Mouse (Mus musculus) cerebellum, adult 11 months (tissue): ENCODE measurements around the gene Sfrp4.

Experiments used
- DNase-seq: peaks from one replicate; pipeline ENCODE4 v3.0.0; 2022

Gene Sfrp4

GRCm38 (mm10) chr13:19640203-19640851 lies 17.4 kb downstream of the Sfrp4 start:
- DNase-seq = no peak

- no peak for DNase-seq
Observed at GRCm38 (mm10) chr13:19643519-19643918, 20.6 kb downstream of the Sfrp4 start.

GRCm38 (mm10) chr13:19644225-19644624 lies 21.3 kb downstream of the Sfrp4 start:
- DNase-seq = no peak

- DNase-seq = no peak
Observed at GRCm38 (mm10) chr13:19649824-19650223, 26.9 kb downstream of the Sfrp4 start.

- no peak for DNase-seq
Observed at GRCm38 (mm10) chr13:19652405-19652804, 29.5 kb downstream of the Sfrp4 start.

- DNase-seq = no peak
Observed at GRCm38 (mm10) chr13:19668355-19669140, 45.6 kb downstream of the Sfrp4 start.

GRCm38 (mm10) chr13:19674025-19674424 lies 51.1 kb downstream of the Sfrp4 start:
- no peak for DNase-seq

GRCm38 (mm10) chr13:19674601-19675000 lies 51.7 kb downstream of the Sfrp4 start:
- no peak for DNase-seq
